Mouse (Mus musculus) hindbrain, postnatal 0 days (tissue): ENCODE results near the gene Limch1. TPM values are rescaled to one million over a fixed set of nuclear protein-coding genes. Genes with fewer than 3 reads are reported as not detected.

Source experiments
- ATAC-seq: fragments of 200-750 bp; cut with Nextera tagmentation; 2 replicates; pipeline ENCODE4 v1.8.0; 2017; ENCODE audit warnings: mild to moderate bottlenecking, moderate TSS enrichment, moderate library complexity
- DNase-seq: peaks from one replicate; pipeline ENCODE4 v3.0.0-alpha.2; 2015; ENCODE audit warnings: low spot score
- H3K27ac ChIP-seq: fragments of 300-500 bp; sonication (generic); 2 replicates; pipeline ENCODE4 v1.5.1; 2014; ENCODE audit warnings: mild to moderate bottlenecking
- H3K27me3 ChIP-seq: fragments of 300-500 bp; sonication (generic); 2 replicates; pipeline ENCODE4 v1.6.1; 2014; ENCODE audit warnings: low read length, mixed read lengths; ENCODE audit not compliant: insufficient read depth
- H3K36me3 ChIP-seq: fragments of 300-500 bp; sonication (generic); 2 replicates; pipeline ENCODE4 v1.6.1; 2014; ENCODE audit warnings: low read length, mixed read lengths; ENCODE audit not compliant: insufficient read depth
- H3K4me1 ChIP-seq: fragments of 300-500 bp; sonication (generic); 2 replicates; pipeline ENCODE4 v1.6.1; 2014; ENCODE audit warnings: antibody characterized with exemption, low read length, mixed read lengths; ENCODE audit not compliant: insufficient read depth
- H3K4me2 ChIP-seq: fragments of 300-500 bp; sonication (generic); 2 replicates; pipeline ENCODE4 v1.6.1; 2014; ENCODE audit warnings: low read depth, mild to moderate bottlenecking, low read length, moderate library complexity, mixed read lengths
- H3K4me3 ChIP-seq: fragments of 300-500 bp; sonication (generic); 2 replicates; pipeline ENCODE4 v1.5.1; 2014; ENCODE audit warnings: low read length
- H3K9ac ChIP-seq: fragments of 300-500 bp; sonication (generic); replicated peaks from 2 replicates; pipeline ENCODE4 v1.6.1; 2014; ENCODE audit warnings: mild to moderate bottlenecking, low read length, moderate library complexity, mixed read lengths
- H3K9me3 ChIP-seq: fragments of 300-500 bp; sonication (generic); 2 replicates; pipeline ENCODE4 v1.6.1; 2016; ENCODE audit warnings: low read length, mixed read lengths
- CTCF ChIP-seq: IDR thresholded peaks from 2 replicates; pipeline ENCODE4 v1.5.1; 2016; ENCODE audit warnings: antibody characterized with exemption, control low read depth, low read depth
- WGBS: fragments of 180-500 bp; shearing (Covaris S2); extraction: QIAGEN DNeasy Blood & Tissue Kit; methylation state at CpG from one replicate; pipeline ENCODE4 v1.1.7; 2014; 5-methylcytosine and 5-hydroxymethylcytosine counted together
- polyA plus RNA-seq: library from polyadenylated mRNA; unstranded; fragments of >200 nt; fragmentation: Nextera tagmentation; extraction: Ambion mirVana; gene quantifications from 2 replicates; pipeline ENCODE4 v1.2.1, GENCODE M21; 2015
- total RNA-seq: library from RNA; depleted of rRNA; stranded (reverse); fragments of >200 nt; gene quantifications from 2 replicates; pipeline ENCODE4 v1.2.3, GENCODE M21; 2014

Limch1 gene
- total and polyA plus RNA-seq, 2 experiments from 2014 or later: 50.4 to 72.4 TPM

GRCm38 (mm10) chr5:66979332-66980218 is 233.9 kb downstream of the Limch1 start:
- Histone ChIP-seq H3K4me2 (no peak overlapping the region), H3K9ac (no peak overlapping the region), H3K4me3 (no peak overlapping the region), H3K9me3 (no peaks in the 10 kb centered on the region), H3K27me3 (no peaks in the 10 kb centered on the region), H3K4me1 (peaks cover 4% of the 10 kb centered on the region; the same call in 1 of the 2 replicates), H3K36me3 (0 out of 2 replicates have a peak, but pooled peaks cover 3% of the 10 kb centered on the region), H3K27ac (peak overlapping the region; percentile 21; the same call in 1 of the 2 replicates)
- DNase-seq (peak; percentile 82), ATAC-seq (peak; percentile 94)
- 33% methylated on average over 19 of the region's 19 CpGs for WGBS
- no peak for TF ChIP-seq CTCF

DNA sequence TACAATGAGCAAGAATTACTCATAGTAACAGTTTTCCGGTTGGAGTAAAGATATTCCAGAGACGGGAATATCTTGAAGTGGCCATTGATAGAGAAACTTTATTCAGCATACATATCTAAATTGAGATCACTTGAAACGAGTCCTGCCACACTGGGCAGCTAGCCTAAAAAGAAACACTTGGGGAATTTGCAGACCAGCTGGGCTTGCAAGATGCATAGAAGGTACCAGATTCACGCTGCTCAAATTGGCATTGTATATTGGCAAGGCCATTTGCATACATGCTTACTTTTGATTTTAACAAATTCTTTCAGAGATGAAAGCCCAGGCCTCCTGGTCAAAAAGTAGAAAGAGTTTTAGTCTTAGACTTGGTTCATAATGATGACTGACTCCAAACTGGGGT is 235.2 kb downstream of the Limch1 start:
- Histone ChIP-seq H3K4me1 (peaks cover 4% of the 10 kb centered on the region; the same call in 1 of the 2 replicates), H3K36me3 (no peaks in the 10 kb centered on the region), H3K4me2 (no peak overlapping the region), H3K9ac (no peak overlapping the region), H3K9me3 (no peaks in the 10 kb centered on the region), H3K4me3 (no peak overlapping the region), H3K27ac (no peak overlapping the region), H3K27me3 (no peaks in the 10 kb centered on the region)
- no peak for TF ChIP-seq CTCF
- 56% methylated on average over 4 of the region's 4 CpGs for WGBS
- DNase-seq (peak; percentile 18), ATAC-seq (no peak)

- TF ChIP-seq CTCF: no peak
- Histone ChIP-seq H3K4me1 (peaks cover 4% of the 10 kb centered on the region; the same call in 1 of the 2 replicates), H3K9ac (no peak overlapping the region), H3K27me3 (no peaks in the 10 kb centered on the region), H3K27ac (no peak overlapping the region), H3K4me2 (no peak overlapping the region), H3K36me3 (no peaks in the 10 kb centered on the region), H3K4me3 (no peak overlapping the region), H3K9me3 (no peaks in the 10 kb centered on the region)
- 92% methylated on average over 5 of the region's 5 CpGs for WGBS
- no peak for DNase-seq
- ATAC-seq: no peak
These were observed 237.5 kb downstream of the Limch1 start for GRCm38 (mm10) chr5:66983104-66983503.

GRCm38 (mm10) chr5:66988926-66989325 is 243.3 kb downstream of the Limch1 start:
- H3K4me3 ChIP-seq: no peak overlapping the region
- H3K9ac ChIP-seq: no peak overlapping the region
- no peak overlapping the region for H3K4me2 ChIP-seq
- TF ChIP-seq CTCF: peak; percentile 64
- no peaks in the 10 kb centered on the region for H3K4me1 ChIP-seq
- no peaks in the 10 kb centered on the region for H3K36me3 ChIP-seq
- no peak for ATAC-seq
- WGBS: 53% methylated on average over 4 of the region's 4 CpGs
- no peaks in the 10 kb centered on the region for H3K9me3 ChIP-seq
- H3K27ac ChIP-seq: no peak overlapping the region
- no peaks in the 10 kb centered on the region for H3K27me3 ChIP-seq
- peak; percentile 75 for DNase-seq

- H3K9ac ChIP-seq: no peak overlapping the region
- no peaks in the 10 kb centered on the region for H3K4me1 ChIP-seq
- 88% methylated on average over 7 of the region's 7 CpGs for WGBS
- TF ChIP-seq CTCF: no peak
- no peaks in the 10 kb centered on the region for H3K36me3 ChIP-seq
- no peaks in the 10 kb centered on the region for H3K27me3 ChIP-seq
- H3K4me2 ChIP-seq: no peak overlapping the region
- H3K27ac ChIP-seq: no peak overlapping the region
- no peak for ATAC-seq
- H3K9me3 ChIP-seq: no peaks in the 10 kb centered on the region
- no peak for DNase-seq
- H3K4me3 ChIP-seq: no peak overlapping the region
These were observed 243.9 kb downstream of the Limch1 start for GRCm38 (mm10) chr5:66989531-66989930.

DNA sequence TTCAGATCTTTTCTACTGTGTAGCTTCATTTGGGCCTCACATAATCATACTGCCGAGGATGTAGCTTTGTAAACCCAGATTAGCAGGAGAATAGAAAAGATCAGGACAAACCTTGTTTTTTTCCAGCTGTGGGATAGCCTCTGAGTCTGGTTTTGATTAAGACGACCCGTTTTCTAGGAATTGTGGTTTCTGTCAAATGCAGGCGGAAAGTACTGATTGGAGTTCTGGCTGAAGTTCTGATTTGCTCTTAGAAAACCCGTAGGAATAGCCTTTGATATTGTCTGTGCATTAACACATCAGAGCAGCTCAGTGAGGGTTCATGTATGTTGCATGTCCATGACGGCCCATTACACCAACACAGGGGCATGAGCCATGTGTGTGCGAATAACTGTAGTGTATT is 246.8 kb downstream of the Limch1 start:
- no peak for TF ChIP-seq CTCF
- Histone ChIP-seq H3K4me2 (no peak overlapping the region), H3K27ac (no peak overlapping the region), H3K9me3 (no peaks in the 10 kb centered on the region), H3K4me1 (peaks cover 6% of the 10 kb centered on the region; the same call in 1 of the 2 replicates), H3K27me3 (no peaks in the 10 kb centered on the region), H3K9ac (no peak overlapping the region), H3K4me3 (no peak overlapping the region), H3K36me3 (no peaks in the 10 kb centered on the region)
- 81% methylated on average over 7 of the region's 7 CpGs for WGBS
- DNase-seq (no peak), ATAC-seq (no peak)

- H3K36me3 ChIP-seq: no peaks in the 10 kb centered on the region
- peaks cover 6% of the 10 kb centered on the region; the same call in 1 of the 2 replicates for H3K4me1 ChIP-seq
- no peak overlapping the region for H3K4me3 ChIP-seq
- ATAC-seq (no peak), DNase-seq (no peak)
- no peak overlapping the region for H3K9ac ChIP-seq
- H3K27ac ChIP-seq: no peak overlapping the region
- WGBS: 48% methylated on average over 11 of the region's 11 CpGs
- H3K27me3 ChIP-seq: no peaks in the 10 kb centered on the region
- H3K4me2 ChIP-seq: no peak overlapping the region
- TF ChIP-seq CTCF: no peak
- no peaks in the 10 kb centered on the region for H3K9me3 ChIP-seq
These were observed 247.4 kb downstream of the Limch1 start for GRCm38 (mm10) chr5:66993076-66993475.
